Mouse (Mus musculus): ENCODE measurements around the gene Rgs17. TPM values are rescaled to one million over a fixed set of nuclear protein-coding genes. Genes with fewer than 3 reads are reported as not detected.

The Rgs17 gene
- total and polyA plus RNA-seq, 3 experiments: 0.25 to 0.99 (median 0.75) TPM

DNA sequence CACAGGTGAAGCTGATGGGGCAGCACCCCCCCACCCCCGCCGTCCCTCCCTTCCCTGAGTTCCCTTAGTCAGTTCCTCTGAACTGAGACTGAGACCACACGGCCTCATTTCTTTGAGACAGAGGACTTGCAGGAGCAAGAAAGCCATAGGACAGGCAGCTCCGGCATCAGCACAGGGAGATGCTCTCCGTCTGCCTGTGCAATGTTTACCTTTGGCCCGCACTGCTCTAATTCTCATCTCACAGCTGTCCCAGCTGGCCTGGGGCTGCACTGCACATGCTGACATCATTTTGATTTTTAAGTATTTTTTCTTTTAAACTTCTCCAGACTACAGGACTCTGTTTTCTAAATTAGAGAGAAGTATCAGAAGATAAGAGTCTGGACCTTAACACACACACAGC lies 119.3 kb downstream of the Rgs17 start:
- TF ChIP-seq EP300 (IDR thresholded peaks at IDR 0.05; ENCODE audit: insufficient read depth, low read depth, low read length) (no peak), POLR2A (IDR thresholded peaks at IDR 0.05; ENCODE audit: insufficient read depth, low read depth, low read length) (no peak), CTCF (IDR thresholded peaks at IDR 0.05) (no peak)
- intact Hi-C loops (cut with DNase I): loop anchor here (5.0 kb wide), 2 partner anchors 34 to 1974 kb away; no protein-coding TSS in a partner anchor

DNA sequence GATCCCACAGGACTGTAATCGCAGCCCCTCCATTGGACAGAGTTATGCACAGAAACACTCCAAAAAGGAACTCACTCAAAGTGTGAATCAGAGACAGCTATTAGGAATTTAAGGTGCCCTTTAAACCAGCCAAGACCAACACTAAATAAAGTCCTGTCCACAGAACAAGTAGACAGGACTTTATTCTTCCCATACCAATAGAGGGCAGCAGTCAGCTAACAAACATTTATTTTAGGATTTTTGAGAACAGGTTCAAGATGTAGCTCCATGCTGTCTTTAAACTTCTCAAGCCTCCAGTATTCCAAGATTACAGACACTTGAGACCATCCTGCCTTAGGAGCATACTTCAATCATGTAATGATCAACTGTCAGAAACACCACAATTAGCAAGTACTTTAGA lies 121.7 kb downstream of the Rgs17 start:
- Histone ChIP-seq H3K27ac (no peak overlapping the region), H3K79me2 (replicated peaks; ENCODE audit: control insufficient read depth, insufficient read depth, low read length) (no peaks in the 10 kb centered on the region; the same call in 1 of the 2 replicates), H3K36me3 (ENCODE audit: control insufficient read depth, insufficient read depth, low read length) (peaks cover 2% of the 10 kb centered on the region), H3K27me3 (ENCODE audit: control insufficient read depth, insufficient read depth, low read length) (no peaks in the 10 kb centered on the region), H3K4me1 (ENCODE audit: control insufficient read depth, insufficient read depth, low read length) (peaks cover 2% of the 10 kb centered on the region; the same call in 1 of the 2 replicates), H3K9ac (ENCODE audit: low read depth, low read length) (no peak overlapping the region), H3K4me3 (no peak overlapping the region)
- TF ChIP-seq CTCF (IDR thresholded peaks at IDR 0.05) (peak; percentile 77), EP300 (IDR thresholded peaks at IDR 0.05; ENCODE audit: insufficient read depth, low read depth, low read length) (no peak)
- 93% methylated on average over 1 of the region's 1 CpGs for WGBS
- intact Hi-C loops (cut with DNase I): loop anchor here (2.0 to 5.0 kb wide), 3 partner anchors 24 to 1977 kb away; no protein-coding TSS in a partner anchor
- DNase-seq: no peak

More for the DNA sequence above, 119.3 kb downstream of the Rgs17 start:
- H3K27ac ChIP-seq: no peak overlapping the region
- no peak for DNase-seq
- 32% methylated on average over 6 of the region's 6 CpGs for WGBS
- H3K27me3 ChIP-seq (ENCODE audit: control insufficient read depth, insufficient read depth, low read length): no peaks in the 10 kb centered on the region
- H3K9ac ChIP-seq (ENCODE audit: low read depth, low read length): no peak overlapping the region
- peaks cover 2% of the 10 kb centered on the region for H3K36me3 ChIP-seq (ENCODE audit: control insufficient read depth, insufficient read depth, low read length)
- H3K4me3 ChIP-seq: no peak overlapping the region
- peaks cover 2% of the 10 kb centered on the region; the same call in 1 of the 2 replicates for H3K4me1 ChIP-seq (ENCODE audit: control insufficient read depth, insufficient read depth, low read length)
- no peaks in the 10 kb centered on the region; the same call in 1 of the 2 replicates for H3K79me2 ChIP-seq (replicated peaks; ENCODE audit: control insufficient read depth, insufficient read depth, low read length)

DNA sequence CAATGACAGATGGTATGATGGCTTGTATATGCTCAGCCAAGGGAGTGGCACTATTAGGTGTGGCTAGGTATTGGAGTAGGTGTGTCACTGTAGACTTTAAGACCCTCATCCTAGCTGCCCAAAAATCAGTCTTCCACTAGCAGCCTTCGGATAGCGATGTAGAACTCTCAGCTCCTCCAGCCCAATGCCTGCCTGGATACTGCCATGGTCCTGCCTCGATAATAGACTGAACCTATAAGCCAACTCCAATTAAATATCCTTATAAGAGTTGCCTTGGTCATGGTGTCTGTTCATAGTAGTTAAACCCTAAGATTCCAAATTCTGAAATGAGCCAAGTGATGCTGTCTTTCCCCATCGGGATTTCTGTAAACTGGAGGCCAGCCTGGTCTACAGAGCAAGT lies 124.1 kb downstream of the Rgs17 start:
- Histone ChIP-seq H3K79me2 (replicated peaks; ENCODE audit: control insufficient read depth, insufficient read depth, low read length) (no peaks in the 10 kb centered on the region), H3K36me3 (ENCODE audit: control insufficient read depth, insufficient read depth, low read length) (no peaks in the 10 kb centered on the region; the same call in 1 of the 2 replicates), H3K27ac (no peak overlapping the region), H3K27me3 (ENCODE audit: control insufficient read depth, insufficient read depth, low read length) (no peaks in the 10 kb centered on the region), H3K9ac (ENCODE audit: low read depth, low read length) (no peak overlapping the region), H3K4me3 (no peak overlapping the region), H3K4me1 (ENCODE audit: control insufficient read depth, insufficient read depth, low read length) (no peaks in the 10 kb centered on the region)
- WGBS: 82% methylated on average over 4 of the region's 4 CpGs
- intact Hi-C loops (cut with DNase I): no loop called here
- TF ChIP-seq POLR2A (IDR thresholded peaks at IDR 0.05; ENCODE audit: insufficient read depth, low read depth, low read length) (no peak), CTCF (IDR thresholded peaks at IDR 0.05) (no peak), EP300 (IDR thresholded peaks at IDR 0.05; ENCODE audit: insufficient read depth, low read depth, low read length) (no peak)
- DNase-seq: no peak

GRCm38 (mm10) chr10:5790657-5791056 lies 131.5 kb downstream of the Rgs17 start:
- H3K4me3 ChIP-seq: no peak overlapping the region
- H3K27me3 ChIP-seq (ENCODE audit: control insufficient read depth, insufficient read depth, low read length): no peaks in the 10 kb centered on the region; the same call in 1 of the 2 replicates
- H3K79me2 ChIP-seq (replicated peaks; ENCODE audit: control insufficient read depth, insufficient read depth, low read length): no peaks in the 10 kb centered on the region
- no peaks in the 10 kb centered on the region for H3K4me1 ChIP-seq (ENCODE audit: control insufficient read depth, insufficient read depth, low read length)
- TF ChIP-seq POLR2A (IDR thresholded peaks at IDR 0.05; ENCODE audit: insufficient read depth, low read depth, low read length) (no peak), EP300 (IDR thresholded peaks at IDR 0.05; ENCODE audit: insufficient read depth, low read depth, low read length) (no peak), CTCF (IDR thresholded peaks at IDR 0.05) (peak; percentile 73)
- no peak overlapping the region for H3K27ac ChIP-seq
- intact Hi-C loops (cut with DNase I): loop anchor here (1.0 to 5.0 kb wide), 2 partner anchors 190 to 473 kb away; no protein-coding TSS in a partner anchor
- WGBS: 18% methylated on average over 12 of the region's 12 CpGs
- peak; percentile 7 to 42 for DNase-seq
- H3K36me3 ChIP-seq (ENCODE audit: control insufficient read depth, insufficient read depth, low read length): no peaks in the 10 kb centered on the region
- H3K9ac ChIP-seq (ENCODE audit: low read depth, low read length): no peak overlapping the region

DNA sequence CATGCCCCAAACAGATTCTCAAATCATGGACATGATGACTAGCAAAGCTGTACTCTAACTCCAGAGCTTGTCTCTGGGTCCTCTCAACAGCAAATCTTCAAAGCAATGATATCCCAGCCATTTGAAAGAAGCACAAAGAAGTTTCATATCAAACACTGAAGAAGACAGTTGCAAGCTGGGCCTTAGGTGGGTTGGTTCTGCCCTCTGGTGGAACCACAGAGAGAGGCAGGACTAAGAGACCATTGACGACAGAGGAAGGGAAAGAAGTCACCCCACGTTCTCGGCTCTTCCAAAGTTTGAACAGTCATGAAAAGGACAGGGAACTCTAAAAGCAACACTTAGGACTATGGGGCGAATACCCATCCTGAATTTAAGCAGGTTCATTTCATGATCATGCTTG lies 135.3 kb downstream of the Rgs17 start:
- no peak for DNase-seq
- H3K79me2 ChIP-seq (replicated peaks; ENCODE audit: control insufficient read depth, insufficient read depth, low read length): no peaks in the 10 kb centered on the region
- no peaks in the 10 kb centered on the region for H3K4me1 ChIP-seq (ENCODE audit: control insufficient read depth, insufficient read depth, low read length)
- TF ChIP-seq POLR2A (IDR thresholded peaks at IDR 0.05; ENCODE audit: insufficient read depth, low read depth, low read length) (no peak), EP300 (IDR thresholded peaks at IDR 0.05; ENCODE audit: insufficient read depth, low read depth, low read length) (no peak), CTCF (IDR thresholded peaks at IDR 0.05) (peak; percentile 73)
- intact Hi-C loops (cut with DNase I): loop anchor here (10.0 kb wide), 1 partner anchor 152 kb away; the partner anchor contains the start of gene Vip
- 6% methylated on average over 4 of the region's 4 CpGs for WGBS
- H3K27ac ChIP-seq: no peak overlapping the region
- H3K27me3 ChIP-seq (ENCODE audit: control insufficient read depth, insufficient read depth, low read length): no peaks in the 10 kb centered on the region; the same call in 1 of the 2 replicates
- H3K9ac ChIP-seq (ENCODE audit: low read depth, low read length): no peak overlapping the region
- H3K4me3 ChIP-seq: no peak overlapping the region
- H3K36me3 ChIP-seq (ENCODE audit: control insufficient read depth, insufficient read depth, low read length): no peaks in the 10 kb centered on the region

Other genes with a start within 250 kb of the Rgs17 start
- under 1 TPM; 0.36 to 0.65 TPM for gene Fbxo5, start 116.8 kb downstream of the Rgs17 start, total RNA-seq (2021)
- 0.43 and 0.85 TPM in 2 replicates for gene Fbxo5, start 116.8 kb downstream of the Rgs17 start, polyA plus RNA-seq (2012; rRNA removed)
- 1 to 10 TPM; 8.4 to 9.6 TPM for gene Mtrf1l, start 98.5 kb downstream of the Rgs17 start, total RNA-seq (2021)
- gene Mtrf1l, start 98.5 kb downstream of the Rgs17 start, polyA plus RNA-seq (2012; rRNA removed): 1.6 and 3.5 TPM in 2 replicates

Data from heart, adult 2 months (tissue).